Mouse (Mus musculus) kidney, adult 9 months (tissue): ENCODE measurements at regions not wholly inside any gene's neighbourhood (a gene's known extent, or its start where the extent isn't known, plus 50 kb on each side); places are given as distances from the start of the nearest gene placed in this dataset.

Source experiments
- DNase-seq: peaks from one replicate; pipeline ENCODE4 v3.0.0; 2022

DNA sequence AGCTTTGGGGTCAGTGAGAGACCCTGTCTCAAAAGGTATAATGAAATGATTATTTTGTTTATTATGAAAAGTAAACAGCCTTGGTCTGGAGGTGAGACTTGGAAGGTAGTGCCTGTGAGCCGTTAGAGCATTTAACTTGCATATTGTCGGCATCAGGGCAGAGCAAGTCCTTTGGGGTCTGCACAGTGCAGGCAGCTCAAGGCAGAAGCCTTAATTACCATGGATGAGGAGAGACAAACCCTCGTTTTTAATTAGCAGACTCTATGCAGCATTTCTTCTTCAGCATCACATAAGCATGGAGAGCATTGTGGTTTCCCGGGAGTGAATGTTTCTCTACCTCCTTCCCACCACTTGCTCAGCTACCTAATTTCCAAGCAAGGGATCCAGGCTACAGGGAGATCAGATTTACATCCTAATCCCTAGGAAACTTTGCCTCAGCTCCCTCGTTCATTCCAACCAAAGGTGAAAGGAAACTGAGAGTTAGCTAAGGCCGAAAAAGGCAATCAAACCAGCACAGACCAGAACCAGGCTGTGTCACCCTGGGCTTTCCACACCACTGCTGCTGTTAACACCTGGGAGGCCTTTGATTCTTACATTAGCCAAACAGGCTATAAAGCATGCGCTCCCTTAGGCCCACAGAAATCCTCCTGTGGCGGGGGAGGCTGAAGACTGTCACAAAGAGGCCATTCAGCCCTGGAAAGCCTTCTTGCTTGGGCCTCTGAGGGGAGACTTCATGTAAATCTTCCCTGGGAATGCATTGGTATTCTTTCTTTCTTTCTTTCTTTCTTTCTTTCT is 120.9 kb upstream of the Trib2 start:
- peak; percentile 34 for DNase-seq

DNA sequence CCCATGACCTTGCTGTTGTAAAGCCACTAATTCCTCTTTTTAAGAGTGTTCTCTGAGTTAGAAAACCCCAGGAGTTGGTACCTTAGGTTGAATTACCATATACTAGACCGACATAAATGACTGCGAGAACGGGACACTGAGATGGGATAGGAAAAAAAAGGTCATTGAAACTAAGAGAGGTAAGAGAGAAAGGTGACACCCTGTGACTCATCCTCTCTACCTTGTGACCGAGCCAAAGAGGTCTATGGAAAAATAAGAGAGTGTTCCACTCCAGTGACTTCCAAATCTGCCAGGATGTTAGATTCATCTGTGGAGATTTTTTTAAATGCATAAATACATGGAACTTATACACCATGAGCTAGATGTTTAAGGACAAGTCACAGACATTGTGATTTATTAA is 115.3 kb upstream of the Trib2 start:
- DNase-seq: no peak

DNA sequence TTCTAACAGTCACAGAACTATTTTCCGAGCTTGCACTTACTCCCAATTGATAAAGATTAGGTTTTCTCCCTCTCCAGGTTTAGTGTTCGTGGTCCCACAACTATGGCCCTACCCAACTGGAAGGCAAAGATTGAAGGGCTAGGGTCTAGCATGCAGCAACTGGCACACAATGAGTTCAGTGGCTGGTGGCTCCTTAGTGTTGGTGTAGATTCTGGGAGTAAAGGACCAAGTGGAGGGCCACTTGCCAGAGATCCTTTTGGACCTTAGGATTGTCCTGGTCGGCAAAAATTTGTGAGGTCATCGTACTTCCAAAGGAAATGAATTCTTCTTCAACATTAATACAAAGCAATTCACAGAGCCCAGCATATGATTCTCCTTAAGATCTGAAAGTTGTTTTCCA is 114.8 kb upstream of the Trib2 start:
- peak; percentile 28 for DNase-seq

DNA sequence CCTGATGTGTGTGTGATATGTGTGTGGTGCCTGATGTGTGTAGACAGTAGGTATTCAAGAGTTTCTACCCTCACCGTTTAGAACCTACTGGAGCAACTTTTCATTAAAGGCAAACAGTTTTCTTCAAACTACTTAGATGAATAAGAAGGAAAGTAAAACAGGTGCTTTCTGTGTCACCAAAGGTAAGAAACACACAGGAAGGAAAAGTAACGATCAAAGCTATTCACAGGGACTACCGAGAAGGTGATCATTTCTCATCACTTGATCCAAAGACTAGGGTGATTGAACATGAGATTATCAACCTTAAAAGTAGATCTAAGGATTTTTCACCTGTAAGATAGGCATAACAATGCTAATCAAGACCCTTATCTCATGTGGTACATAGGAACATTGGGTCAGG is 113.4 kb upstream of the Trib2 start:
- no peak for DNase-seq

DNA sequence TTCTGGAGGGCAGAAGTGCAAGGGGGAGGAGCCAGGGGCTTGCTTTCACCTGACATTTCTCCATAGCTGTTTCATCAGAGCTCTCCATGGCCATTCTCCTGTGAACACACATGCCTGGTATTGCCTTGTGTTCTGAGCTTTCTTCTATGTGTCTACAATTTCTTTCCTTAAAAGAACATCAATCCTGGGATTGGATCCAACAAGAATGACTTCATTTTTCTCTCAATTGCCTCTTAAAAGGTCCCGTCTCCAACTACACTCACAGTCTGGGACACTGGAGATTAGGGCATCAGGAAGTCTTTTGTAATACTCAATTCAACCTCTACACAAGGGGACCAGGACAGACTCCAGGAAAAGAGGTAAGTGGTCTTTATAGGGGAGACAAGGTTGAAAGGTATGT is 112.8 kb upstream of the Trib2 start:
- DNase-seq: no peak

DNA sequence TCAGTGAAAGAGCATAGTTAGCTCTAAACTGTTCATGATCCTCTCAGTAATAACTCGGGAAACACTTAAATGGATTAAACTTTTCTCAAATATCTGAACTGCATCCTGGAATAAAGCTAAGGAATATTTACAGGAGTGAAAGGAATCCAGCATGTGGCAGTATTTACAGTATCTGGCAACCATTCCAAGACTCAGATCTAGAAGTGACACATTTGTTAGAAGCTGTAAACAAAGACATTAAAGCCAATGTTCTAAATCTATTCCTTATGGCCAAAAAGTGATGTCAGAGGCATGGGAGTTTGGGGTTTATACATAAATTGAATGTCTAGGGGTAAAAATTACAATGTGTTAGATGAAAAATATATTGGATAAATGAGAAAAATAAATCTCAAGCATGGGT is 101.6 kb upstream of the Trib2 start:
- DNase-seq: no peak

DNA sequence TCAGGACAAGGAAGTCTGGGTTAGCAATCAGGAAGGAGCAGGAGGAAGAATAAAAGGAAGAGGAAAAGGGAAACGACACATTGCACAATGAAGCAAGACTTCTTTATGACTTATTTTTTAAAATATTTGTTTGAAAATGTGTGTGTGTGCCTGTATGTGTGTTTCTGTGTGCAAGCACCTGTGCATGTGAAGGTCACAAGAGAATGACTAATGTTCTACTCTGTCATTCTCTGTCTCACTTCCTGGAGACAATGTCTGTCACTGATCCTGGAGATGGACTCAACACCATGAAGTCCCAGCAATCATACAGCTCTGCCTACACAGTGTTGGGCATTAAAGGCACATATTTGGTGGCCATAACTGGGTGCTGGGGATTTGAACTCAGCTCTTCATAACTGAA is 96.2 kb upstream of the Trib2 start:
- DNase-seq: no peak

DNA sequence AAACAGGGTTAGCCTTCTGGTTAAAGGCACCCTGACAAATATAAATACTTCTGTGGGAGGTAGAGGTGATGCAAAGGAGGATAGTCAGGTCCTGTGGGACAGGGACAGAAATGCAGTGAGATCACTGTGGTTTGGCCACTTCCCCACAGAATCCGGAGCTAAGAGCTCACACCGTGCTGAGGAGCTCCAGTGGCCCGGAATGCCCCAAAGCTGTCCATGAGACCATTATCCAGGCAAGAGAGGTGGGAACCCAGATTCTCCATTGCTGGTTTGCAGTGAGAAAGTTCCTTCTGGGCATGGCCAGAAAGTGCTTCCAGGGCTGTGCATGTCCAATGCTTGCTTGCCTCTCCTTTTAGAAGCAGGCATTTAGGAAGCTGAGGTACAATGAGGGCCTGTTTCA is 95.8 kb upstream of the Trib2 start:
- no peak for DNase-seq

DNA sequence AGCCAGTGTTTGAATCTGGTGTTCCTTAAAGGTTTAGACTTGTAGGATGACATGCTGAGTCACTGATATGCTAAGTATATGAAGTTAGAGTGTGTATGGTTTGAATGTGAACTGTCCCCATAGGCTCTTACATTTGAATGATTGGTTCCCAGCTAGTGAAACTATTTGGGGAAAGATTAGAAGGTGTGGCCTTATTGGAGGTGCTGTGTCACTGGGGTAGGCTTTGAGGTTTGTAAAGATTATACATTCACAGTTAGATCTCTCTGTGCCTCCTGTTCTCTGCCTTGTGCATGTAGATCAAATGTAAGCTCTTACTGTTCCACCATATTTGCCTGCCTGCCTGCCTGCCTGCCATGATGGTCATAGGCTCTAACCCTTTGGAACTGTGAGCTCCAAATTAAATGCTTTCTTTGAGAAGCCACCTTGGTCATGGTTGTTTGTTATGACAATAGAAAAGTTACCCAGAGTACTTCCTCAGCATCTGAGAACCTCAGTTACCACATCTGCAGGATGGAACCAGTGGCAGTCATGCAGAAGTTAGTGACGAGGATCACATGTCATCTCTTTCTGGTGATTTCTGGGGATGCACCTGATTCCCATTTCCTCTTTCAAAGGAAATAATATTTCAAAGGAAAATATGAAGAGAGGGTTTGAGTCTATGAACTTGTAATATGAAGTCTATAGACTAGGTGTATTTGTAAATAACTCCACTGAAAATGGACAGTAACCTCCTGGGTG is 94.7 kb upstream of the Trib2 start:
- DNase-seq: no peak

DNA sequence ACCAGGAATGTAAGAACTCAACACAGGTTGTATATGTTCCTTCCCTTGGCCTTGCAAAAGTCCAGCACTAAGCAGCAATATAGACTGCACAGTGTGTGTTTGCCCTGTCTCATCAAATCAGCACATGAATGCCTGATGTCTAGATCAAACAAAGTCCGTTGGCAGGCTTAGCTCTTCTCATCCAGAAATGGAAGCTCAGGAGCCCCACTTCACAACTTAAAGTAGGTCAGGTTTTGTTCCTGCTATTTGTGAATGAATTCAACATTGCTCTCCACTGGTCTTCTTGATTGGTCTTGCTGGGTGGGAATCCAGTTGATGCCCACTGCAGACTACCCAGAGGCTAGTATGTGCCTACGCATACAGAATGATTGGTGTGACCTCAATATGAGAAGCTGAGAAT is 80.8 kb upstream of the Trib2 start:
- no peak for DNase-seq

DNA sequence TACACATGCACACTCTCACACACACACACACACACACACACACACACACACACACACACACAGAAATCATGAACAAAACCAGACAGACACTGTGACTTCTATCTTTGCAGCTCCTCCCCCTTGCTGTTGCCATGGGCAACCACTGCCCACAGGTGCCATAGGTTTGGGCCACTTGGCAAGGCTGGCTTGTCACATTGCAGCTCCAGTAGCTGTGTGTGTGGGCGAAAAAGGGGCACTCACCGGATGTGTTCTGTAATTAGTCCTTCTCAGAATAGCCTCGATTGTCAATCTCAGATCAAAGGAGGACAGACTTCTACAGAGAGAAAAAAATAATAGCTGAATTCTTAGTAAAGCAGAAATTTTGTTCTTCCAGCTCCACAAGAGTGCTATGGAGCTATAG is 79.8 kb upstream of the Trib2 start:
- no peak for DNase-seq

DNA sequence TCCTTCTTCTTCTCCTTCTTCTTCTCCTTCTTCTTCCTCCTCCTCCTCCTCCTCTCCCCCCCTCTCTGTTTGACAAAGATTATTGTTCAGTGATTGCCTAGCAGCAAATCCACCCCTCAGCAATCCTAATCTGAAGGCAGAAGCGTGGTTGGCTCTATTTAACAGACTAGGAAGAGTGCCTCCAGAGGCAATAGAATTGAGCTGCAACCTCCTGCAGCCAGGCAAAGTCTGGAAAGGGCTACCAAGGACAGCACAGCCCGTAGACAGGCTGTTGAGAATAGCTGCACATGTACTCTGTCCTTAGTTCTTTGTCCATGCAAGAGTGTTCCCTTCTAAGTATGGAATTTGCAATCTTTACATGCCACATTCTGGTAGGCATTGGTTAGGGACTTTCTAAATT is 78.5 kb upstream of the Trib2 start:
- peak; percentile 52 for DNase-seq

DNA sequence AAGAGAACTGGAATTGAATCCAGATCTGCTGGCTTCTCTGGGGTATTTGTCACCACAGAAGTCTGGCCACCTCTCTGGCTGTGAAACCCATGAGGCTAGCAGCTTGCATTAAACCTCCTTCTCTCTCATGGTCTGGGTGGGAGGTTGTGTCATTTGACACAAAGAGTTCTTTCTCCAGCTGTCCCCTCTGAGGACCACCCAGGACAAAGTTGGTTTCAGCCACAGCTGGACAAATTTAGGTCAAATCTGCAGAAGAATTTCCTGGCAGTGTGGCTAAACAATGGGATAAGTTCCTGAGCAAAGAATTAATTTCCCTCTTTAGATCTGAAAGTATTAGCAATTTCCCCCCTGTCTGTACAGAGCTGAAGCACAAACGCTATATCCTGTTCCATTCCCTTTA is 73.9 kb upstream of the Trib2 start:
- DNase-seq: no peak

DNA sequence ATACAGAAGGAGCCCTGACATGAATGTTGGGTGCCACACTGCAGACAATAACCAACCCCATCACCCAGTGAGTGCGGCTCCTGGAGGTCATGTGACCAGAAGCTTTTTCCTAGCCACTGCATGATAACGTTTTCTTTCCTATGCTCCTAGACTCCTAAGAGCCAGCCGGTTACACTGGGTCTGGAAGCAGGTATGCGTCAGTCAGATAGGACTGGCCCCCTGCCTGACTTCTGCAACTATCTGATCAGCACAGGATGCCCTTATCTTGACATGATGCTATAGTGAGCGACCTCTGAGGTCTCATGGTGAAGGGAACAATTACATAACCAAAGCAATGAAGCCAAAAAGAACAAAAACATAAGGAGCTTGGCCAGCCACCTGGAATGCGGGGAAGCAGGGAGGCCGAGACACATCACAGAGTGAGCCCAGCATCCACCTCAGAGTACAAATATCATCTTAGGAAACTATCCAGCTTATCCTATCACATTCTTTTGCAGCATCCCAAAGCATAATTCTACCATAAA is 63.2 kb upstream of the Trib2 start:
- DNase-seq: no peak
